Mouse (Mus musculus) lung, postnatal 0 days (tissue): ENCODE measurements around the gene Bri3. TPM values are rescaled to one million over a fixed set of nuclear protein-coding genes. Genes with fewer than 3 reads are reported as not detected.

Experiments
- ATAC-seq: fragments of 200-750 bp; cut with Nextera tagmentation; 2 replicates; pipeline ENCODE4 v1.8.0; 2017; ENCODE audit warnings: moderate library complexity
- DNase-seq: peaks from one replicate; pipeline ENCODE4 v3.0.0-alpha.2; 2016; ENCODE audit warnings: low spot score
- H3K27ac ChIP-seq: fragments of 300-500 bp; sonication (generic); 2 replicates; pipeline ENCODE4 v1.5.1; 2014; ENCODE audit warnings: antibody characterized with exemption, mild to moderate bottlenecking, low read length, mixed read lengths
- H3K27me3 ChIP-seq: fragments of 300-500 bp; sonication (generic); replicated peaks from 2 replicates; pipeline ENCODE4 v1.6.1; 2014; ENCODE audit warnings: low read length, mixed read lengths; ENCODE audit not compliant: insufficient read depth
- H3K36me3 ChIP-seq: fragments of 300-500 bp; sonication (generic); 2 replicates; pipeline ENCODE4 v1.6.1; 2014; ENCODE audit warnings: low read length, mixed read lengths; ENCODE audit not compliant: insufficient read depth
- H3K4me1 ChIP-seq: fragments of 300-500 bp; sonication (generic); 2 replicates; pipeline ENCODE4 v1.6.1; 2014; ENCODE audit warnings: antibody characterized with exemption, low read depth, low read length, mixed read lengths; ENCODE audit not compliant: insufficient read depth
- H3K4me2 ChIP-seq: fragments of 300-500 bp; sonication (generic); replicated peaks from 2 replicates; pipeline ENCODE4 v1.6.1; 2014; ENCODE audit warnings: low read depth, mild to moderate bottlenecking, low read length, moderate library complexity, mixed read lengths
- H3K4me3 ChIP-seq: fragments of 300-500 bp; sonication (generic); 2 replicates; pipeline ENCODE4 v1.5.1; 2014; ENCODE audit warnings: low read depth, low read length
- H3K9ac ChIP-seq: fragments of 300-500 bp; sonication (generic); replicated peaks from 2 replicates; pipeline ENCODE4 v1.6.1; 2014; ENCODE audit warnings: low read depth, mild to moderate bottlenecking
- H3K9me3 ChIP-seq: fragments of 300-500 bp; sonication (generic); 2 replicates; pipeline ENCODE4 v1.6.1; 2016; ENCODE audit warnings: low read length, mixed read lengths
- CTCF ChIP-seq: IDR thresholded peaks from 2 replicates; pipeline ENCODE4 v1.5.1; 2016; ENCODE audit warnings: antibody characterized with exemption, mild to moderate bottlenecking
- EP300 ChIP-seq: IDR thresholded peaks from 2 replicates; pipeline ENCODE4 v1.6.1; 2016; ENCODE audit warnings: antibody characterized with exemption, mild to moderate bottlenecking, control low read depth
- WGBS: fragments of 180-500 bp; shearing (Covaris S2); extraction: QIAGEN DNeasy Blood & Tissue Kit; methylation state at CpG from one replicate; pipeline ENCODE4 v1.1.7; 2014; 5-methylcytosine and 5-hydroxymethylcytosine counted together
- polyA plus RNA-seq: library from polyadenylated mRNA; unstranded; fragments of >200 nt; fragmentation: Nextera tagmentation; extraction: Ambion mirVana; gene quantifications from 2 replicates; pipeline ENCODE4 v1.2.1, GENCODE M21; 2015

Gene Bri3
- polyA plus RNA-seq, 1 experiment from 2014 or later = 286 TPM

GRCm38 (mm10) chr5:144370986-144371385 lies 126.7 kb downstream of the Bri3 start:
- no peaks in the 10 kb centered on the region for H3K27me3 ChIP-seq
- ATAC-seq = no peak
- H3K36me3 ChIP-seq = no peaks in the 10 kb centered on the region
- 19% methylated on average over 6 of the region's 6 CpGs for WGBS
- H3K4me2 ChIP-seq = no peak overlapping the region
- TF ChIP-seq CTCF (no peak), EP300 (no peak)
- no peak overlapping the region for H3K27ac ChIP-seq
- H3K9ac ChIP-seq = no peak overlapping the region
- H3K4me1 ChIP-seq = no peaks in the 10 kb centered on the region
- H3K9me3 ChIP-seq = no peaks in the 10 kb centered on the region; the same call in 1 of the 2 replicates
- no peak overlapping the region for H3K4me3 ChIP-seq
- no peak for DNase-seq

GRCm38 (mm10) chr5:144372177-144372576 lies 127.9 kb downstream of the Bri3 start:
- DNase-seq = peak; percentile 44
- Histone ChIP-seq H3K4me1 (no peaks in the 10 kb centered on the region), H3K9ac (no peak overlapping the region), H3K4me3 (no peak overlapping the region), H3K36me3 (no peaks in the 10 kb centered on the region), H3K9me3 (no peaks in the 10 kb centered on the region; the same call in 1 of the 2 replicates), H3K4me2 (no peak overlapping the region), H3K27me3 (no peaks in the 10 kb centered on the region), H3K27ac (peak overlapping the region; percentile 12; the same call in 1 of the 2 replicates)
- ATAC-seq = peak; percentile 56
- WGBS = 24% methylated on average over 2 of the region's 2 CpGs
- no peak for TF ChIP-seq CTCF
- TF ChIP-seq EP300 = 0 out of 2 replicates have a peak, but pooled peaks have one; percentile 22

- Histone ChIP-seq H3K9ac (no peak overlapping the region), H3K4me1 (no peaks in the 10 kb centered on the region), H3K4me3 (no peak overlapping the region), H3K27ac (no peak overlapping the region), H3K27me3 (no peaks in the 10 kb centered on the region), H3K4me2 (no peak overlapping the region), H3K9me3 (no peaks in the 10 kb centered on the region; the same call in 1 of the 2 replicates), H3K36me3 (no peaks in the 10 kb centered on the region)
- TF ChIP-seq EP300 (peak; percentile 97), CTCF (no peak)
- whole genome bisulfite sequencing = 28% methylated on average over 2 of the region's 2 CpGs
- peak; percentile 91 for DNase-seq
- peak; percentile 82 for ATAC-seq
Observed at GRCm38 (mm10) chr5:144372885-144373284, 128.6 kb downstream of the Bri3 start.

GRCm38 (mm10) chr5:144379431-144379830 lies 135.2 kb downstream of the Bri3 start:
- 81% methylated on average over 4 of the region's 4 CpGs for WGBS

GRCm38 (mm10) chr5:144380689-144381088 lies 136.5 kb downstream of the Bri3 start:
- WGBS = 74% methylated on average over 7 of the region's 7 CpGs

More at GRCm38 (mm10) chr5:144379431-144379830, 135.2 kb downstream of the Bri3 start:
- H3K9me3 ChIP-seq = no peaks in the 10 kb centered on the region
- H3K4me3 ChIP-seq = no peak overlapping the region
- no peak overlapping the region for H3K4me2 ChIP-seq
- no peak overlapping the region for H3K9ac ChIP-seq
- no peaks in the 10 kb centered on the region for H3K4me1 ChIP-seq
- H3K36me3 ChIP-seq = no peaks in the 10 kb centered on the region
- H3K27me3 ChIP-seq = no peaks in the 10 kb centered on the region
- ATAC-seq = no peak
- H3K27ac ChIP-seq = no peak overlapping the region
- no peak for DNase-seq
- no peak for TF ChIP-seq CTCF
- no peak for TF ChIP-seq EP300

GRCm38 (mm10) chr5:144381782-144382181 lies 137.5 kb downstream of the Bri3 start:
- Histone ChIP-seq H3K4me2 (no peak overlapping the region), H3K27me3 (no peaks in the 10 kb centered on the region), H3K36me3 (no peaks in the 10 kb centered on the region), H3K4me1 (no peaks in the 10 kb centered on the region), H3K9ac (no peak overlapping the region), H3K9me3 (no peaks in the 10 kb centered on the region), H3K4me3 (no peak overlapping the region), H3K27ac (no peak overlapping the region)
- ATAC-seq (no peak), DNase-seq (peak; percentile 32)
- TF ChIP-seq EP300 (no peak), CTCF (peak; percentile 62)
- WGBS = 82% methylated on average over 3 of the region's 3 CpGs

More at GRCm38 (mm10) chr5:144380689-144381088, 136.5 kb downstream of the Bri3 start:
- Histone ChIP-seq H3K9me3 (no peaks in the 10 kb centered on the region), H3K27ac (no peak overlapping the region), H3K4me3 (no peak overlapping the region), H3K4me1 (no peaks in the 10 kb centered on the region), H3K27me3 (no peaks in the 10 kb centered on the region), H3K36me3 (no peaks in the 10 kb centered on the region), H3K4me2 (no peak overlapping the region), H3K9ac (no peak overlapping the region)
- TF ChIP-seq EP300 (no peak), CTCF (no peak)
- DNase-seq (no peak), ATAC-seq (no peak)

GRCm38 (mm10) chr5:144383936-144384335 lies 139.7 kb downstream of the Bri3 start:
- no peak overlapping the region for H3K27ac ChIP-seq
- TF ChIP-seq CTCF (peak; percentile 55), EP300 (no peak)
- 64% methylated on average over 3 of the region's 3 CpGs for whole genome bisulfite sequencing

More at GRCm38 (mm10) chr5:144383936-144384335, 139.7 kb downstream of the Bri3 start:
- no peaks in the 10 kb centered on the region for H3K9me3 ChIP-seq
- no peak overlapping the region for H3K4me3 ChIP-seq
- no peaks in the 10 kb centered on the region for H3K4me1 ChIP-seq
- no peak overlapping the region for H3K4me2 ChIP-seq
- H3K36me3 ChIP-seq = no peaks in the 10 kb centered on the region
- no peaks in the 10 kb centered on the region for H3K27me3 ChIP-seq
- DNase-seq (no peak), ATAC-seq (no peak)
- no peak overlapping the region for H3K9ac ChIP-seq
